Mouse (Mus musculus) liver, embryonic 11.5 days (tissue): ENCODE data around the gene Map1b. TPM values are rescaled to one million over a fixed set of nuclear protein-coding genes. Genes with fewer than 3 reads are reported as not detected.

Experiments used
- ATAC-seq: fragments of 200-750 bp; cut with Nextera tagmentation; replicated peaks from 2 replicates; pipeline ENCODE4 v1.8.0; 2017; ENCODE audit warnings: moderate number of reproducible peaks, mild to moderate bottlenecking, moderate TSS enrichment, moderate library complexity; ENCODE audit not compliant: low FRiP score
- DNase-seq: peaks from one replicate; pipeline ENCODE4 v3.0.0-alpha.2; 2017; ENCODE audit warnings: low spot score
- H3K27ac ChIP-seq: fragments of 300-500 bp; sonication (generic); 2 replicates; pipeline ENCODE4 v1.5.1; 2014; ENCODE audit warnings: mild to moderate bottlenecking, low read depth, low read length, control low read depth
- H3K27me3 ChIP-seq: fragments of 300-500 bp; sonication (generic); replicated peaks from 2 replicates; pipeline ENCODE4 v1.6.1; 2014; ENCODE audit warnings: low read length, mixed read lengths; ENCODE audit not compliant: control insufficient read depth, insufficient read depth
- H3K36me3 ChIP-seq: fragments of 300-500 bp; sonication (generic); 2 replicates; pipeline ENCODE4 v1.6.1; 2014; ENCODE audit warnings: mild to moderate bottlenecking, low read length, moderate library complexity, mixed read lengths; ENCODE audit not compliant: control insufficient read depth, insufficient read depth
- H3K4me1 ChIP-seq: fragments of 300-500 bp; sonication (generic); replicated peaks from 2 replicates; pipeline ENCODE4 v1.6.1; 2014; ENCODE audit warnings: low read length, mixed read lengths; ENCODE audit not compliant: control insufficient read depth, insufficient read depth
- H3K4me2 ChIP-seq: fragments of 300-500 bp; sonication (generic); 2 replicates; pipeline ENCODE4 v1.6.1; 2014; ENCODE audit warnings: mild to moderate bottlenecking, control low read depth, moderate library complexity
- H3K4me3 ChIP-seq: fragments of 300-500 bp; sonication (generic); 2 replicates; pipeline ENCODE4 v1.5.1; 2014; ENCODE audit warnings: low read depth, low read length, control low read depth
- H3K9ac ChIP-seq: fragments of 300-500 bp; sonication (generic); 2 replicates; pipeline ENCODE4 v1.6.1; 2014; ENCODE audit warnings: low read depth, low read length, control low read depth
- H3K9me3 ChIP-seq: fragments of 300-500 bp; sonication (generic); 2 replicates; pipeline ENCODE4 v1.6.1; 2016; ENCODE audit warnings: low read length, inconsistent platforms, mixed read lengths; ENCODE audit not compliant: control insufficient read depth
- WGBS: fragments of 180-500 bp; shearing (Covaris S2); extraction: QIAGEN DNeasy Blood & Tissue Kit; methylation state at CpG from one replicate; pipeline ENCODE4 v1.1.7; 2014; 5-methylcytosine and 5-hydroxymethylcytosine counted together
- polyA plus RNA-seq: library from polyadenylated mRNA; unstranded; fragments of >200 nt; fragmentation: Nextera tagmentation; extraction: Ambion mirVana; gene quantifications from 2 replicates; pipeline ENCODE4 v1.2.1, GENCODE M21; 2014

Gene Map1b
- polyA plus RNA-seq, 1 experiment from 2014 or later = 39.6 TPM

- Histone ChIP-seq H3K36me3 (no peaks in the 10 kb centered on the region), H3K4me2 (peak overlapping the region; percentile 13), H3K9ac (no peak overlapping the region), H3K27me3 (no peaks in the 10 kb centered on the region), H3K4me1 (no peaks in the 10 kb centered on the region), H3K4me3 (no peak overlapping the region), H3K27ac (no peak overlapping the region), H3K9me3 (no peaks in the 10 kb centered on the region)
- WGBS = 30% methylated on average over 20 of the region's 21 CpGs
- ATAC-seq (no peak), DNase-seq (no peak)
These were observed 25.3 kb upstream of the Map1b start for GRCm38 (mm10) chr13:99541429-99542267.

- no peak for DNase-seq
- no peak overlapping the region for H3K4me2 ChIP-seq
- H3K4me3 ChIP-seq = no peak overlapping the region
- H3K9me3 ChIP-seq = no peaks in the 10 kb centered on the region
- ATAC-seq = no peak
- H3K9ac ChIP-seq = no peak overlapping the region
- WGBS = 49% methylated on average over 5 of the region's 5 CpGs
- H3K36me3 ChIP-seq = no peaks in the 10 kb centered on the region
- peak overlapping the region; percentile 5; the same call in 1 of the 2 replicates for H3K27ac ChIP-seq
- H3K4me1 ChIP-seq = no peaks in the 10 kb centered on the region
- H3K27me3 ChIP-seq = no peaks in the 10 kb centered on the region
These were observed 22.9 kb upstream of the Map1b start for GRCm38 (mm10) chr13:99539288-99539687.

GRCm38 (mm10) chr13:99538851-99539250 is 22.5 kb upstream of the Map1b start:
- no peaks in the 10 kb centered on the region for H3K9me3 ChIP-seq
- 79% methylated on average over 11 of the region's 11 CpGs for WGBS

GRCm38 (mm10) chr13:99537908-99538513 is 21.7 kb upstream of the Map1b start:
- Histone ChIP-seq H3K27me3 (no peaks in the 10 kb centered on the region), H3K9me3 (no peaks in the 10 kb centered on the region), H3K4me3 (no peak overlapping the region), H3K4me2 (no peak overlapping the region), H3K27ac (no peak overlapping the region), H3K4me1 (no peaks in the 10 kb centered on the region), H3K36me3 (no peaks in the 10 kb centered on the region), H3K9ac (no peak overlapping the region)
- DNase-seq (no peak), ATAC-seq (no peak)
- WGBS = 37% methylated on average over 8 of the region's 8 CpGs

More at GRCm38 (mm10) chr13:99538851-99539250, 22.5 kb upstream of the Map1b start:
- ATAC-seq (no peak), DNase-seq (no peak)
- H3K9ac ChIP-seq = no peak overlapping the region
- H3K27me3 ChIP-seq = no peaks in the 10 kb centered on the region
- H3K4me1 ChIP-seq = no peaks in the 10 kb centered on the region
- H3K27ac ChIP-seq = peak overlapping the region; percentile 5; the same call in 1 of the 2 replicates
- H3K4me2 ChIP-seq = no peak overlapping the region
- no peak overlapping the region for H3K4me3 ChIP-seq
- H3K36me3 ChIP-seq = no peaks in the 10 kb centered on the region

- H3K36me3 ChIP-seq = no peaks in the 10 kb centered on the region
- no peak overlapping the region for H3K4me3 ChIP-seq
- H3K27me3 ChIP-seq = no peaks in the 10 kb centered on the region
- H3K27ac ChIP-seq = no peak overlapping the region
- 75% methylated on average over 4 of the region's 4 CpGs for WGBS
- ATAC-seq = no peak
- H3K9ac ChIP-seq = no peak overlapping the region
- no peak for DNase-seq
- H3K4me1 ChIP-seq = no peaks in the 10 kb centered on the region
- H3K4me2 ChIP-seq = no peak overlapping the region
- H3K9me3 ChIP-seq = no peaks in the 10 kb centered on the region
These were observed 12.1 kb upstream of the Map1b start for GRCm38 (mm10) chr13:99528456-99528855.

GRCm38 (mm10) chr13:99527936-99528335 is 11.6 kb upstream of the Map1b start:
- H3K27ac ChIP-seq = no peak overlapping the region
- no peaks in the 10 kb centered on the region for H3K27me3 ChIP-seq
- no peak overlapping the region for H3K9ac ChIP-seq
- ATAC-seq (no peak), DNase-seq (no peak)
- no peaks in the 10 kb centered on the region for H3K36me3 ChIP-seq
- H3K4me3 ChIP-seq = no peak overlapping the region
- H3K4me2 ChIP-seq = no peak overlapping the region
- no peaks in the 10 kb centered on the region for H3K9me3 ChIP-seq
- H3K4me1 ChIP-seq = no peaks in the 10 kb centered on the region

GRCm38 (mm10) chr13:99525491-99525890 is 9.2 kb upstream of the Map1b start:
- Histone ChIP-seq H3K9me3 (no peaks in the 10 kb centered on the region), H3K27ac (no peak overlapping the region), H3K36me3 (no peaks in the 10 kb centered on the region), H3K4me1 (no peaks in the 10 kb centered on the region), H3K4me3 (no peak overlapping the region), H3K27me3 (no peaks in the 10 kb centered on the region), H3K4me2 (no peak overlapping the region), H3K9ac (no peak overlapping the region)
- 61% methylated on average over 8 of the region's 8 CpGs for WGBS
- no peak for ATAC-seq
- no peak for DNase-seq

- Histone ChIP-seq H3K4me3 (no peak overlapping the region), H3K9me3 (no peaks in the 10 kb centered on the region), H3K4me2 (no peak overlapping the region), H3K27ac (no peak overlapping the region), H3K4me1 (no peaks in the 10 kb centered on the region; the same call in 1 of the 2 replicates), H3K9ac (no peak overlapping the region), H3K36me3 (no peaks in the 10 kb centered on the region), H3K27me3 (peaks cover 43% of the 10 kb centered on the region)
- DNase-seq (no peak), ATAC-seq (no peak)
- 85% methylated on average over 5 of the region's 5 CpGs for WGBS
These were observed 1.5 kb upstream of the Map1b start for GRCm38 (mm10) chr13:99517836-99518235.
